Mouse (Mus musculus) CD4-positive helper T cell, adult 2 months (primary cell): ENCODE data around the gene Tcp11l1.
A peak's percentile ranks its signal among the peaks of the same experiment; 100 is the strongest.

Source experiments
- DNase-seq: peaks from one replicate; pipeline ENCODE4 v3.0.0-alpha.2; 2012; ENCODE audit warnings: low read depth, missing footprints, low spot score

Tcp11l1 gene

GRCm38 (mm10) chr2:104711585-104712485, at the start of gene Tcp11l1:
Tcp11l1 (minus strand) TSS chr2:104712169.
- peak; percentile 11 for DNase-seq

- DNase-seq, result no peak
These were observed 38.6 kb upstream of the Tcp11l1 start for GRCm38 (mm10) chr2:104750611-104751010.

DNA sequence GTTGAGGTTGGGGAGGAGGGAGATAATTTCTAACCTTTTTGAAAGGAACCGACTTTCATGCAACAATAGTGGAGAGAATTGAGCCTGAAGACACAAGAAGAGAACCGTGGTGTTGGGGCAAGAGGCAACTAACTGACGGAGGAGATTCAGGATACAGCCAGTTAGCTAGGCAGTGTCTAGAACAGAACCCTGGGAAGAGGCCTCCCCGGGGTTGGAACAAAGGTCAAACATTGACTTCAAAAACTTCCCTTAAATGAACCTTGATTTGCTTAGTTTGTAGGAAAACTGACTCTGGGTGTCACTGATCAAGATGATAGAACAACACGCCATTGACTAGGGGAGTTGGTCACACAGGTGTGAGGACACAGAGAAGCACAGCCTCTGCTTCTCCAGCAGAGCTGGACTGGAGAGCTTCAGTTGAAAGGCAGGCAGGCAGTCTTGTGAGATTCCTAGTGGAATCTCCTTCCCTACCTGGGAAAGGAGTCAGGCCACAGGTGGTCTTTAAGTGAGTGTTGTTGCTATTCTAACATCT, 36.7 kb upstream of the Tcp11l1 start:
- DNase-seq, result no peak

- no peak for DNase-seq
These were observed 34.3 kb upstream of the Tcp11l1 start for GRCm38 (mm10) chr2:104746251-104746650.

DNA sequence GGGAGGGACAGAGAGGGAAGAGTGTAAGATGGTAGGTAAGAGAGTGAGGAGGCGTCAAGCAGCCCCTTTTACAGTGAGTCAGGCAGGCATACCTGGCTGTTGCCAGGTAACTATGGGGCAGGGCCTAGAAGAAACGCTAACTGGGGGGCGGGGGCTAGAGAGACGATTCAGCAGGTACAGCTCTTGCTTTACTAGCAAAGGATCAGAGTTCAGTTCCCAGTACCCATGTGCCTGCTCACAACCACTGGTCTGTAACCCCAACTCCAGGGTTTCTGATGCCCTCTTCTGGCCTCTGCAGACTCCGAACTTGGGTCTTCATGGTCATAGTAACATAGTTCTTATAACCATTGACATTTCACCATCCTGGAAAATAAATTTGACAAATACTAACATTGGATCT, 32.0 kb upstream of the Tcp11l1 start:
- DNase-seq, result no peak

DNA sequence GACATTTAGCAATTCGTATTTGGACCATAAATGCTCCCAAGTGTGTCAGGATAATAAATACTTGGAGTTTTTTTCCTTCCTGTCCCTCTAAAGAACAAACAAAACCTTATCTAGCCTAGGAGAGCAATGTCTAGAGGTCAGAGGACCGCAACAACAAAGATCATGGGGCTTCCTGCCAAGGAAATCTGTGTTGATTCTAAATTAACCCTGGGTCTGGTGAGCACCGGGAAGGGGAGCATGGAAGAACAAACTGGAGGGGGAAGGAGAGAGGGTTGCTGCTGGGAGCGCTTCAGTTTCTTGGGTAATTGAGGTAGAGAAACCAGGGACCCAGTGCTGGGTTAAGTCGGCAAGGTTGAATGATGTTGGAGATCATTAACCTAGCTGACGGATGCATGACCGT, 31.2 kb upstream of the Tcp11l1 start:
- DNase-seq, result no peak

DNA sequence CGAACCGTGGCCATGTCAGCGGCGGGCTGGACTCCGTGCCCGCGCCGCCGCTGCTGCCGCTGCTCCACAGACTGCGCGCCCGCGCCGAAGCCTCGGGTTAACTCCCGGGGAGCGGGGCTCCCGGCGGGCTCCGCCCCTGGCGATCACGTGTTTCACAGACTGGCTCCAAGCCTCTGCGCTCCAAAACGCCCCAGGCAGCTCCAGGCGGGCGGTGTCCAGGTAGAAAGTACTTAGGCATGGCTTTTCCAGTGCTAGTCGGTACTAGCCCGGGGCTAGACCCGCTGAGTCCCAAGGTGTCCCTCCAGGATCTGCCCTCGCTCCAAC, 30.7 kb upstream of the Tcp11l1 start, which contains the start of gene Depdc7:
Depdc7 (minus strand) TSS at position 138 of the 324 bp plus-strand sequence.
- DNase-seq, result peak; percentile 33

GRCm38 (mm10) chr2:104741896-104742740, 30.1 kb upstream of the Tcp11l1 start:
- DNase-seq, result no peak

- DNase-seq, result no peak
These were observed 29.2 kb upstream of the Tcp11l1 start for GRCm38 (mm10) chr2:104741015-104741758.

- no peak for DNase-seq
These were observed 28.4 kb upstream of the Tcp11l1 start for GRCm38 (mm10) chr2:104740248-104740949.

DNA sequence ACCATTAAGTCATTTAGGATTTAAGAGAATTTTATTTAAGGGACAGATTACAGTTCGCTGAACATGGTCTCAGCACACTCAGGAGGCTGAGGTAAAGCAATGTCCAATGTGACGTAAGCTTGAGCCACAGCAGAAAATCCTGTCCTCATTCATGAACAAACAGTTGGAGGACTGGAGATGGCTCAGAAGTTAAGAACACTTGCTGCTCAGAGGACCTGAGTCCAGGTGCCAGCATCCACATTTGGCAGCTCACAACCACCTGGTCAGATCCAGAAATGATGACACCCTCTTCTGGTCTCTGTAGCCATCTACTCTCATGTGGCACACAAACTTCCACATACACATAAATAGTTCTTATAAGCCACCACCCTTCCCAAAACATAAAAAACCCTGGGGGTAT, 27.7 kb upstream of the Tcp11l1 start:
- no peak for DNase-seq

DNA sequence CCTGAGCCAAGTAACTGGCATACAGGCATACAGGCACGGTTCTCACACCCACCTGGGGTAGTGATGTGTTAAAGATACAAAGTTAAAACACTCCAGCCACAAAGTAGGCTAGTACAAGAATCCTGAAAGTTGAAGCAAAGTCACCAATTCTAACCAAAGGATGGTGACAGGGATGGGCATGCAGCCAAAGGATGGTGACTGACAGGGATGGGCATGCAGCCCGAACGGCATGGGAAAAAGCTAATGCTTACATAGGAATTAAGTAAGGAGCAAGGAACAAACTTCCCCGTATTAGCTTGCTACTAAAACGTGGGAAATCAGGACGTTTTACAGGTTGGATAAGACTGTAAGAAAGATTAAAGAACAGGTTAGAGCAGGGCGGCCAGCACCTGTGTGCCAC, 24.3 kb upstream of the Tcp11l1 start:
- DNase-seq, result no peak

GRCm38 (mm10) chr2:104732562-104733256, 20.7 kb upstream of the Tcp11l1 start:
- no peak for DNase-seq

DNA sequence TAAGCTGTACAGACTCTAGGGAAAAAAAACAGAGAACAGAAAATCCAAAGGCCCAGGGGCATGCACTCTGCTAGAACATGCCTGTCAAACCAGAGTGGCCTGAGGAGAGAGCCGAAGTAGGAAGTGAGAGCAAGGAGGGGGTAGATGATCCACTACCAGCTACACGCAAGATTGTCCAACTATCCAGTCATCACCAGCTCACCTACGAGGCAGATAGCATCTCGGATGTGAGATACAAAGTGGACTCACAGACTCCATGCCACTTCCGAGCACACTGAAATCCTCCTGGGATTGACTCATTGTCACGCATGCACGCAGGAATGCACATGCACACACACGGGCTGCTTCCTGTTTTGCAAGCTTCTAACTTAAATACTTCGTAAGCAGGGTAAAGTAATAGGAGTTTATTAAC, 20.1 kb upstream of the Tcp11l1 start:
- no peak for DNase-seq

DNA sequence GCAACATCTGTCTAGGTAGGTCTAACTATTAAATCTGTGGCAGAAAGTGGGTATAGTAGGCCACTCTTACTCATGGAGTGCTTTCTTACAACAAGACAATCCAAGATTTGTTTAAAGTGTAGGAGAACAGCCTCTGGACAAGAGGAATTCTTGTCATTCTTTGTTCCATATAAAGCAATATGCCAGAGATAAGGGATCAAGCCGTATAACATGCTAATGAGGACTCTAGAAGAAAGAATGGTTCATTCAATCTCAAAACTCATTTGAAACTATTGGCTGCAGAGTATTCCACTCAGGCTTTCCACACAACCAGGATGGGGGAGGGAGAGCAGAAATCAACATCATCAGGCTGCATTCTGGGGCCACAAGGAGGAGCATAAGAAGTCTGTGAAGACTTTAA, 15.4 kb upstream of the Tcp11l1 start:
- DNase-seq, result no peak

DNA sequence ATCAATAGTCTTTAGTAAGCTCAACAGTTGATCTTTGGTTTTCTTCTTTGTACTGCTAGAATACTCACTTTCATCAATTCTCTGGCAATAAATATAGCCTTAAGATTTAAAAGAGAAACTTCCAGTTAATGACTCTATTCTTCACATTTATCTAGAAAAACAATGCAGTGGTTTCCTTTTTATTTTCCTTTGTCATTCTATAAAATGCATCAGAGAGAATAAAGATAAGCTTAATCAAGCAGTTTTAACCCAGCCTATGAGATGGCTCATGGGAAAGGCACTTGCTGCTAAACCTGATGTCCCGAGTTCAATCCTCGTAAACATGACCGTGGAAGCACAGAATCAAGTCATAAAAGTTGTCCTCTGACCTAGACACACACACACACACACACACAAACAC, 10.1 kb upstream of the Tcp11l1 start:
- no peak for DNase-seq

DNA sequence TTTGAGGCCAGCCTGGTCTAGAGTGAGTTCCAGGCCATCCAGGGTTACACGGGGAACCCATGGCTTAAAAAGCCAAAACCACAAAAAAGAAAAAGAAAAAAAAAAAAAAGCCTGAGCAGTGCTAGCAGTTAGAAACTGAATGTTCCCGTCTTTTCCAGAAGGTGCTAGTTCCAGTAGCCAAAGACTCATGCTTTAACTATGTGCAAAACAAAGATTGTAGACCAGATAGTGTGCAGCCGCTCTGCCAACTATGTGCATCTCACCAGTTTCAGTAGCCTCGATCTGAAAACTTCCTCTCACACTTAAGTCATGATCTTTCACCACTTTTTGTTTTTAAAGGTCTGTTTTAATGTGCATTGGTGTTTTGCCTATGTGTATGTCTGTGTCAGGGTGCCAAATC, 5.9 kb upstream of the Tcp11l1 start:
- DNase-seq, result no peak

DNA sequence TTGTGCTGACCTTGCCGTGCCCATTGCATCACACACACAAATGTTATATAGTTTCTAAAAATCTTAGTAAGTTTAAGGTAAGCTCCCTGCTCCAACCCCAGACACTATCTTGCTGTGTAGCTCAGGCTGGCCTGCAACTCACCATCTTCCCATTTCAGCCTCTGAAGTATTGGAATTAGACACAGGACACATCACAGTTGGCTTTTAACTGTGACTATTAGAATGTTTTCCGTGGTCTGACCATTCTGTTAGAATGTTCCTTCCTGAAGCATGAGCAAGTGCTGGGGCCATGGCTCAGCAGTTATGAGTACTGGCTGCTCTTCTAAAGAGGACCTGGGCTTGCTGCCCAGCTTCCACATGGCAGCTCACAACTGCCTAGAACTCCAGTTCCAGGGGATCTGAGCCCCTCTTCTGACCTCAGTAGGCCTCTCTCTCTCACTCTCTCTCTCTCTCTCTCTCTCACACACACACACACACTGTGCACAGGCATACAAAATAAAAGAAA, 5.3 kb upstream of the Tcp11l1 start:
- DNase-seq, result no peak

DNA sequence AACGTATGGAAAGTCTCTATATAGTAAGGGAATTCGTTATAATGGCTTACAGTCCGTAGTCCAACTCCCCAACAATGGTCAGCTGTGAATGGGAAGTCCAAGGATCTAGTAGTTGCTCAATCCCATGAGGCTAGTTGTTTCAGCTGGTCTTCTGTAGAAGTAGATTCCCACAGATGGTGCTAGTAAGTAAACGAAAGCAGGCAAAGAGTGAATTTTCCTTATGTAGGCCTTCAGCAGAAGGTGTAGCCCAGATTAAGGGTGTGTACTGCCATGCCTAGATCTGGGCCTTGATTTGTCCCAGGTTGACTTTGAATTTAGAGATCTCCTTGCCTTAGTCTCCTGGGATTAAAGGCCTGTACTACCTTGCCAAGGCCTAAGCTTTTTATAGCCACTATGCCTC, 4.3 kb upstream of the Tcp11l1 start, which contains the start of gene Pin1rt1:
Pin1rt1 (minus strand) TSS at position 101 of the 400 bp plus-strand sequence.
- no peak for DNase-seq

GRCm38 (mm10) chr2:104714254-104714691, 2.3 kb upstream of the Tcp11l1 start:
- no peak for DNase-seq
